Mouse (Mus musculus) megakaryocyte, embryonic 14.5 days (primary cell): Measurements from ENCODE around the gene Rhobtb1. TPM values are rescaled to one million over a fixed set of nuclear protein-coding genes. Genes with fewer than 3 reads are reported as not detected.

ENCODE experiments used
- H3K27me3 ChIP-seq: replicated peaks from 2 replicates; pipeline ENCODE3; 2012; ENCODE audit warnings: inconsistent platforms
- H3K36me3 ChIP-seq: replicated peaks from 2 replicates; pipeline ENCODE3; 2012; ENCODE audit warnings: low read length, inconsistent platforms, mixed read lengths
- H3K4me1 ChIP-seq: 2 replicates; pipeline ENCODE4 v1.6.1; 2012; ENCODE audit warnings: inconsistent platforms
- H3K4me3 ChIP-seq: replicated peaks from 2 replicates; pipeline ENCODE3; 2012; ENCODE audit warnings: moderate library complexity, mild to moderate bottlenecking, inconsistent platforms
- H3K9me3 ChIP-seq: 2 replicates; pipeline ENCODE4 v1.6.1; 2012; ENCODE audit warnings: inconsistent platforms
- FLI1 ChIP-seq: IDR thresholded peaks from 2 replicates; pipeline ENCODE4 v1.6.1; 2012; ENCODE audit warnings: low read length, inconsistent platforms, mixed read lengths
- GATA1 ChIP-seq: IDR thresholded peaks from 3 replicates; pipeline ENCODE4 v1.6.1; 2012; ENCODE audit warnings: mixed read lengths, low read length, inconsistent platforms, borderline replicate concordance
- polyA plus RNA-seq: library from polyadenylated mRNA; stranded (reverse); fragments of >175 nt; gene quantifications from 2 replicates; pipeline ENCODE4 v1.2.3, GENCODE M21; 2012; ENCODE audit warnings: low replicate concordance; ENCODE audit not compliant: insufficient read depth

The Rhobtb1 gene
- polyA plus RNA-seq, 1 experiment = 3.5 TPM

GRCm38 (mm10) chr10:69128531-69128930 is 22.7 kb upstream of the Rhobtb1 start:
- TF ChIP-seq GATA1 = no peak
- TF ChIP-seq FLI1 = no peak
- no peaks in the 10 kb centered on the region for H3K27me3 ChIP-seq
- no peaks in the 10 kb centered on the region for H3K4me1 ChIP-seq
- no peak overlapping the region for H3K4me3 ChIP-seq
- H3K9me3 ChIP-seq = 0 out of 2 replicates have a peak, but pooled peaks cover 5% of the 10 kb centered on the region
- H3K36me3 ChIP-seq = no peaks in the 10 kb centered on the region

- H3K27me3 ChIP-seq = no peaks in the 10 kb centered on the region
- no peak overlapping the region for H3K4me3 ChIP-seq
- H3K4me1 ChIP-seq = no peaks in the 10 kb centered on the region
- no peak for TF ChIP-seq FLI1
- no peak for TF ChIP-seq GATA1
- H3K36me3 ChIP-seq = no peaks in the 10 kb centered on the region
- 0 out of 2 replicates have a peak, but pooled peaks cover 5% of the 10 kb centered on the region for H3K9me3 ChIP-seq
Observed at GRCm38 (mm10) chr10:69130613-69131012, 20.6 kb upstream of the Rhobtb1 start.

GRCm38 (mm10) chr10:69134356-69134755 is 16.9 kb upstream of the Rhobtb1 start:
- Histone ChIP-seq H3K9me3 (0 out of 2 replicates have a peak, but pooled peaks cover 3% of the 10 kb centered on the region), H3K4me3 (no peak overlapping the region), H3K4me1 (no peaks in the 10 kb centered on the region), H3K27me3 (no peaks in the 10 kb centered on the region), H3K36me3 (no peaks in the 10 kb centered on the region)
- TF ChIP-seq GATA1 (no peak), FLI1 (no peak)

- H3K4me3 ChIP-seq = no peak overlapping the region
- no peaks in the 10 kb centered on the region for H3K27me3 ChIP-seq
- no peak for TF ChIP-seq FLI1
- no peak for TF ChIP-seq GATA1
- H3K36me3 ChIP-seq = no peaks in the 10 kb centered on the region
- H3K9me3 ChIP-seq = 0 out of 2 replicates have a peak, but pooled peaks cover 3% of the 10 kb centered on the region
- H3K4me1 ChIP-seq = no peaks in the 10 kb centered on the region
Observed at GRCm38 (mm10) chr10:69136241-69136828, 14.9 kb upstream of the Rhobtb1 start.

- Histone ChIP-seq H3K4me3 (no peak overlapping the region), H3K4me1 (no peaks in the 10 kb centered on the region), H3K36me3 (no peaks in the 10 kb centered on the region), H3K27me3 (no peaks in the 10 kb centered on the region), H3K9me3 (peaks cover 13% of the 10 kb centered on the region; the same call in 1 of the 2 replicates)
- no peak for TF ChIP-seq GATA1
- TF ChIP-seq FLI1 = no peak
Observed at GRCm38 (mm10) chr10:69149252-69149651, 2.0 kb upstream of the Rhobtb1 start.

- H3K36me3 ChIP-seq = no peaks in the 10 kb centered on the region
- 0 out of 2 replicates have a peak, but pooled peaks cover 4% of the 10 kb centered on the region for H3K9me3 ChIP-seq
- H3K27me3 ChIP-seq = no peaks in the 10 kb centered on the region
- no peak for TF ChIP-seq FLI1
- TF ChIP-seq GATA1 = no peak
- no peaks in the 10 kb centered on the region for H3K4me1 ChIP-seq
- no peak overlapping the region for H3K4me3 ChIP-seq
Observed at GRCm38 (mm10) chr10:69152971-69153370, 1.7 kb downstream of the Rhobtb1 start.

GRCm38 (mm10) chr10:69155428-69156175 is 4.4 kb downstream of the Rhobtb1 start:
- Histone ChIP-seq H3K36me3 (no peaks in the 10 kb centered on the region), H3K4me3 (no peak overlapping the region), H3K9me3 (0 out of 2 replicates have a peak, but pooled peaks cover 4% of the 10 kb centered on the region), H3K4me1 (no peaks in the 10 kb centered on the region), H3K27me3 (no peaks in the 10 kb centered on the region)
- TF ChIP-seq GATA1 = no peak

- Histone ChIP-seq H3K4me1 (no peaks in the 10 kb centered on the region), H3K9me3 (no peaks in the 10 kb centered on the region), H3K27me3 (no peaks in the 10 kb centered on the region), H3K4me3 (no peak overlapping the region), H3K36me3 (no peaks in the 10 kb centered on the region)
- TF ChIP-seq GATA1 = no peak
- TF ChIP-seq FLI1 = no peak
Observed at GRCm38 (mm10) chr10:69156462-69156861, 5.2 kb downstream of the Rhobtb1 start.

- Histone ChIP-seq H3K4me1 (no peaks in the 10 kb centered on the region), H3K9me3 (no peaks in the 10 kb centered on the region), H3K27me3 (no peaks in the 10 kb centered on the region), H3K36me3 (no peaks in the 10 kb centered on the region), H3K4me3 (no peak overlapping the region)
- TF ChIP-seq FLI1 = no peak
- TF ChIP-seq GATA1 = no peak
Observed at GRCm38 (mm10) chr10:69157471-69157870, 6.2 kb downstream of the Rhobtb1 start.

GRCm38 (mm10) chr10:69160877-69161276 is 9.6 kb downstream of the Rhobtb1 start:
- no peaks in the 10 kb centered on the region for H3K9me3 ChIP-seq
- no peaks in the 10 kb centered on the region for H3K36me3 ChIP-seq
- TF ChIP-seq GATA1 = no peak
- TF ChIP-seq FLI1 = no peak
- H3K4me1 ChIP-seq = no peaks in the 10 kb centered on the region
- no peaks in the 10 kb centered on the region for H3K27me3 ChIP-seq
- no peak overlapping the region for H3K4me3 ChIP-seq

- no peak for TF ChIP-seq GATA1
- TF ChIP-seq FLI1 = no peak
- Histone ChIP-seq H3K4me3 (no peak overlapping the region), H3K36me3 (no peaks in the 10 kb centered on the region), H3K27me3 (peaks cover under 1% of the 10 kb centered on the region), H3K9me3 (no peaks in the 10 kb centered on the region), H3K4me1 (no peaks in the 10 kb centered on the region)
Observed at GRCm38 (mm10) chr10:69161503-69161902, 10.3 kb downstream of the Rhobtb1 start.
